Mouse (Mus musculus) right cerebral cortex, postnatal 25 days (tissue): Measurements from ENCODE around the gene Cnn1.

ENCODE experiments used
- DNase-seq: peaks from one replicate; pipeline ENCODE4 v3.0.0; 2022

Gene Cnn1

DNA sequence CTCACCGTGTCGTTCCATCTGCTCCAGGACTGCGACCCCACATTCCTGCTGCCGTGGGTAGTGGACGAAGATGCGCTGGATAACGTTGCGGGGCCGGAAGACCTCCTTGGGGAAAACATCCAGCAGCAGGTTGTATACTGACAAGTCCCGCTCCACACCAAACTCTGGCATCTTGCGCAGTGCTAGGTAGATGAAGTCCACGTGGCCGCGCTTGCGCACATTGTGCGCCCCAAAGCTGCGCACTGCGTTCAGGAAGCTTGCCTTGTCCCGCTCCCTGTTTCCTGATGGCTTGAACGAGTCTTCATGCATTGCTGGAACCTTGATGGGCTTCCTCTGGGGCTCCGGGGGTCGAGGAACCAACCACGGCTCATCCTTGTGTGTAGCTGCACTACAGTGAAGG, 22.8 kb upstream of the Cnn1 start:
- no peak for DNase-seq

GRCm38 (mm10) chr9:22084667-22085021, 14.4 kb upstream of the Cnn1 start:
- DNase-seq, result no peak

DNA sequence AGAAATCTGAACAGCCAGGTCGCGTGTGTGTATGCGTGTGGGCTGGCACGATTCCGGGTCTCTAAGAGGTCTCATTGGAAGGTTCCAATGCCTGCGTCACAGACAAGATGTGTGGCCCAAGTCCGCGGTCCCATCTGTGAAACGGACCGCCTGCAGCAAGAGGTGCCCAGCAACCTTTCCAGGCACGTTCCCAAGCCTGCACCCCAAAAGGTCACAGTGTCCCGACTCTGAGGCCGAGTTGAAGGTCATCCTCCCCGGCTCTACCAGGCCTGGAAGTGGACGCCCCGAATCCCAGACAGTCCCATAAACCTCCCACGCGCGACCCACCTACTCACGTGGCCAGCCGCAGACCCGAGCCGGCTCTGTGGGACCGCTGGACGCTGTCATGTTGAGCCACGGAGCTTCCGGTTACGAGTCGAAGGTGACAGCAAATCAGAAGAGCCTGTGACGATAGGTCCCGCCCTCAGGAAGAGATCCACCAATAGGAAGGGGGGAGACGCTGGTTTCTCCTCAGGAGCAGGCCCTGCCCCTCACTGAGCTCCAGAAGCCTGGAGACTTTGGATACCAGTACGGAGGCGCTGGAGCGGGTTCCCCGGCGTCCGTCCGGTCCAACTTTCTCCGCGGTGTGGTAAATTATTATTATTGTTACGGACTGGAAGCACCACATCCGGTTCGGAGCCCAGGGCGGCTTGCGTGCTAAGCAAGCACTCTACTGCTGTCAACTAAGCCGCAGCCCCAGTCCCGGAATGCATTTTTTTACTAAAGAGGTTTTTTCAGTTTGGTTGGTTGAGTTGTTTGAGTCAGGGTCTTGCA, 13.8 kb upstream of the Cnn1 start, which contains the start of gene Ecsit:
Gene Ecsit, minus strand, starts transcription at position 417 of the 813 bp plus-strand sequence.
- DNase-seq, result peak; percentile 95

DNA sequence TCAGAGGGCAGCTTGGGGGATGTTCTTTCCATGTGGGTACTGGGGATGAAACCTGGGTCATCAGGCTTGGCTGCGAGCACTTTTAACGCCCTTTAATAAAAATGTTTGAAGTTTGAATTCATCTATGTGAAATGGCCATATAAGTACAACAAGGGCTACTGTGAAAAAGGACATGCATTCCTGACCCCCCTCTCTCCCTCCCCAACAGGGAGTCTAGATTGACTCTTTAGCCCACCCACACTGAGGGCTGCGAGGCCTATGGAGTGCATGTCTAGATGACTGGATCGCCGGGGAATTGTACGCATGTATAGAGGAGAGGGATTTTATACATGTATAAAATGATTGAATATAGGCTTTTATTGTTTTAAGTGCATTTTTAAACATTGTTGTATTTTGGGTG, 13.0 kb upstream of the Cnn1 start:
- DNase-seq, result no peak

DNA sequence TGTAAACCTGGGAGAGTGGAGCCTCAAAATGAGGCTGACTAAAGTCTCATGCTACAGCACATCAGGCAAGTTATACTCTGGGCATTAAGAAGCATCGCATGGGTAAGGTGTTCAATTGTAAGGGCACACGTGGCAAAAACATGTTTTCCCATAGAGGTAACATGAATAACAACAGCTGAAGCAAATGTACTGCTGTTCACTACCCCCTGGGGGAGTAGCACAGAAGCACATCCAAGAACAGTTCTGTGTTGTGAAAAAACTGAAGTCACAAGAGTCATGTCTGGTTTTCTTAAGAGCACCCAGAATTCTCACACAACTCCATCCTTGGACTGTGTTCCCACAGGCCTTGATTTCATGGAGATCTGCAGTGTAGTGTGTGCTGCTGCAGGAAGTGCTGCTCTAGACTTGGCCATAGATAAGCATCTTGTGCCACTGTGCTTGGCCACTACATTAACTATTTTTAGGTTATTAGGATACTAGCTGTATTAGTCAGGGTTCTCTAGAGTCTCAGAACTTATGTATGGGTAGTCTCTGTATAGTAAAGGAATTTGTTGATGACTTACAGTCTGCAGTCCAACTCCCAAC, 11.9 kb upstream of the Cnn1 start:
- DNase-seq, result no peak

GRCm38 (mm10) chr9:22089281-22089680, 9.7 kb upstream of the Cnn1 start:
- DNase-seq, result no peak

GRCm38 (mm10) chr9:22089986-22090385, 9.0 kb upstream of the Cnn1 start:
- DNase-seq, result no peak

GRCm38 (mm10) chr9:22092746-22093145, 6.3 kb upstream of the Cnn1 start:
- DNase-seq, result no peak

- peak; percentile 68 for DNase-seq
These were observed 3.1 kb upstream of the Cnn1 start for GRCm38 (mm10) chr9:22095854-22096307.

- no peak for DNase-seq
These were observed 906 bp downstream of the Cnn1 start for GRCm38 (mm10) chr9:22099922-22100321.

GRCm38 (mm10) chr9:22108194-22108593, 9.2 kb downstream of the Cnn1 start:
- DNase-seq, result no peak

DNA sequence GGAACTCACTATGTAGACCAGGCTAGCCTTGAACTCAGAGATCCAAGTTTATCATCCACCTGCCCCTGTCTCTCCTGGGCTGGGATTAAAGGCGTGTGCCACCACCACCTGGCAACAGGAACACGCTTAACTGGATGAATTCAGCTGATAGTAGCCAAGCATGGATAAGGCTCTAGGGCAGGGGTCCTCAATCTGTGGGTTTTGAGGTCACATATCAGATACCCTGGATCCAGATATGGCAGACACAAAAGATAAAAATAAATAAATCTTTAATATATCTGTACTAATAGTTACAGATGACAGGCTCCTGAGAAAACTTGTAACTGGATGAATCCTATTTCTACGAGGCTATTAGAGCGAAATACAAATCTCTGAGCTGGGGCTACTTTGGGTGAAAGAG, 16.6 kb downstream of the Cnn1 start:
- DNase-seq, result no peak

DNA sequence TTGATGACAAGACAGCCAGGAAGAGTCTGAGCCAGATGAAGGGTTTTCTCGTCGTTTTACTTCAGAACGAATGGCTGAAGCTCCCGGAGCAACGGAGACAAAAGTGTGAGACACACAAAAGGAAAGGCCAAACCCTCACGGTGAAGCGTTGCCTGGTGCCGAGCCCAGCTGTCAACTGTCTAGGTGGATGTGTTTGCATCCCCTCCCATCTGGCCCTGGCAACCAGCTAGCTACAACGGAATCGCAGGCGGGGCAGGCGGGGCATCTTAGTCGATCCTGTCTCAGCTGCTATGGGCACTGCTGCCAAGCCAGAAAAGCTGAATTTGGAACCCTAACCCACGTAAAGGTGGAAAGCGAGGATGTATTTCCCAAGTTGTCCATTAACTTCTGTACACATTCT, 17.1 kb downstream of the Cnn1 start:
- DNase-seq, result no peak

GRCm38 (mm10) chr9:22116740-22117426, 17.9 kb downstream of the Cnn1 start, which contains the start of gene Elof1:
Gene Elof1, minus strand, starts transcription at chr9:22117172.
- peak; percentile 92 for DNase-seq

- no peak for DNase-seq
These were observed 18.9 kb downstream of the Cnn1 start for GRCm38 (mm10) chr9:22117754-22118456.

- peak; percentile 41 for DNase-seq
These were observed 20.5 kb downstream of the Cnn1 start for GRCm38 (mm10) chr9:22119543-22119942.

GRCm38 (mm10) chr9:22121545-22121944, 22.5 kb downstream of the Cnn1 start:
- DNase-seq, result no peak

DNA sequence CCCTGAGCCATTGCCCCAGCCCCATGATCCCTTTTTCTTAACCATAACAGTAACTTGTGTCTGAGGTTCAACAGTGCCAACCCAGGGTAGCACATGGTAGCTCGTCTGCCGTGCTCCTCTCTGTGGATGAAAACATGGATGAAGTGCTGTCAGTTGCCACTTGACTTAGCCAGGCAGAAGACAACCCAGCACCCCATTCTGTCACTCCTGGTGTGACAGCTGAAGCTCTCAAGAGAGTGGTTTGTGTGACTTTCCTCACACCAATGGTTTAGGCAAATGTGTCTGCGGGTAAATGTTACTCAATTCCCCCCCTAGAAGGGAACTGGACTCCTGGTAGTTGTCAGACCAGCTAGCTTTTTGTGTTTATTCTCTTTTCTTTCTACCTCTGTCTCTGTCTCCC, 23.0 kb downstream of the Cnn1 start:
- DNase-seq, result no peak

DNA sequence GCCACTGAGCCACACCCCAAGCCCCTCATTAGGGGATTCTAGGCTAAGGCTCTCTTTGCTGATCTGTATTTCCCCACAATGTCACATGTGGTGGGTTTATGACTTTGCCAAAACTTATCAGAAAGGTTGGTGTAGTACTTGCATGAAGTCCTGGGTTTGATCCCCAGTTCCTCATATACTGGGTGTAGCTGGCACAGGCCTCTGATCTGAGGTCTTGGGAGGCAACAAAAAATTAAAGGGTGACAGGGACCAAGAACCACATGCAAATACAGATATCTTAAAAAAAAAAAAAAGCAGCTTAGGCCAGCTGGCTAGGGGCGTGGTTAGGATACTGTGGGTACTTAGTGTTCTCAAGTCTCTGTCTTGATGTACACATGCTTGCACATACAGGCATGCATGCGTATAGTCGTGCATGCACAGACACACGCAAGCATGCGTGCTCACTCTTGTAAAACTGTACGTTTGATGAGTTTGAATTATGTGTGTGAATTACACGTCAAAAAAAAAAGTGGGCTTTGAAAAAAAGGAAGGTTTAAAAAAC, 24.1 kb downstream of the Cnn1 start:
- no peak for DNase-seq

DNA sequence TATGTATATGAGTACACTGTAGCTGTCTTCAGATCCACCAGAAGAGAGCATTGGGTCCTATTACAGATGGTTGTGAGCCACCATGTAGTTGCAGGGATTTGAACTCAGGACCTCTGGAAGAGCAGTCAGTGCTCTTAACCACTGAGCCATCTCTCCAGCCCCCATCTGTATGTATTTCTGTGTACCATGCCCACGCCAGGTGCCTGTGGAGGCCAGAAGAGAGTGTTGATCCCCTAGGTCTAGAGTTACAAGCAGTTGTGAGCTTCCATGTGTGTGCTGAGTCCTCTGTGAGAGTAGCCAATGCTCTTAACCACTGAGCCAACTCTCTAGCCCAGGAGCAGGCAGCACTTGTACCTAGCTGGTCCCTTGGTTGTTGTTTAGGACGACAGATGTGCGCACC, 25.2 kb downstream of the Cnn1 start:
- no peak for DNase-seq

DNA sequence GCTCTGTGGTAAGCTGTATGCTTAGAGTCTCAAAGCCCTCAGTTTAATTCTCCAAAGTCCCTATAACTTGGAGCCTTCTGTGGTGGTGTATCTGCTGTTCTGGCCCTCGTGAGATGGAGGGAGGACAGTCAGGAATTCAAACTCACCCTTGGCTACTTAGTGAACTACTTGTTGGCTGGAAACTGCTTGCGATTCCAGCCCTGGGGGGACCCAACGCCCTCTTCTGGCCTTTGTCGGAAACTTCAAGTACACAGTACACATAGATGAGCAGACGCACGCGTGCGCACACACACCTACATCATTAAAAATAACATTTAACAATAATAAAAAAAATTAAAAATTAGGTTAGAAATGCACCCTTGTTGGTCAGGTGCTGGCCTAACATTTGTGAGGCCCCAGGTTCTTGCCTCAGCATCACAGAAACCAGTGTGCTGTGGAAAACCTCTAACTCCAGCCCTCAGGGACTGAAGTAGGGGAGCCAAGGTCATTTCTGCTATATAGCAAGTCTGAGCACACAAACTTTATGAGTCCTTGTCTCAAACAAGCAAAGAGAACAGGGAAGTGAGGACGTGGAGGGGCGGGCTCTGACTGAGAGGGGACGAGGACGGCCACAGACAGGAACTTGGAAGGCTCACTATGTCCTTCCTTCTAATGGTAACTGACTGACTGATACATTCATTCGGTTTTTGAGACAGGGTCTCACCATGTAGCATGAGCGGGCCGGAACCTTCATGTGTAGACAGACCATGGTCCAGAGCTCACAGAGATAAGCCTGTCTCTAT, 26.4 kb downstream of the Cnn1 start:
- DNase-seq, result no peak
